Mouse (Mus musculus): ENCODE data around the gene Eef2kmt. TPM values are rescaled to one million over a fixed set of nuclear protein-coding genes. Genes with fewer than 3 reads are reported as not detected.
"Not testable (repeated sequence)": the region's sequence is repeated elsewhere in the genome, so short reads cannot be mapped to it uniquely, and the experiment has no call there.

The Eef2kmt gene
- total RNA-seq, 2 experiments from 2014 or later = 3.5 to 5.0 TPM

GRCm38 (mm10) chr16:5226534-5226933 lies 29.2 kb downstream of the Eef2kmt start:
- DNase-seq (ENCODE audit: low spot score in 2 of 2) = not testable (repeated sequence)

- no peak for DNase-seq (ENCODE audit: low spot score in 2 of 2)
Measured at GRCm38 (mm10) chr16:5222140-5222539, 33.6 kb downstream of the Eef2kmt start, which contains the start of gene AU021092. AU021092 (minus strand) TSS chr16:5222299.

- no peak for DNase-seq (ENCODE audit: low spot score in 2 of 2)
Measured at GRCm38 (mm10) chr16:5221403-5221802, 34.4 kb downstream of the Eef2kmt start.

- no peak for DNase-seq (ENCODE audit: low spot score in 2 of 2)
Measured at GRCm38 (mm10) chr16:5217341-5218133, 38.2 kb downstream of the Eef2kmt start.

GRCm38 (mm10) chr16:5216686-5217085 lies 39.1 kb downstream of the Eef2kmt start:
- DNase-seq (ENCODE audit: low spot score in 2 of 2) = no peak

GRCm38 (mm10) chr16:5214126-5214525 lies 41.7 kb downstream of the Eef2kmt start:
- DNase-seq (ENCODE audit: low spot score in 2 of 2) = no peak

- no peak for DNase-seq (ENCODE audit: low spot score in 2 of 2)
Measured at GRCm38 (mm10) chr16:5212150-5212549, 43.6 kb downstream of the Eef2kmt start.

- no peak for DNase-seq (ENCODE audit: low spot score in 2 of 2)
Measured at GRCm38 (mm10) chr16:5210365-5210764, 45.4 kb downstream of the Eef2kmt start.

- no peak for DNase-seq (ENCODE audit: low spot score in 2 of 2)
Measured at GRCm38 (mm10) chr16:5206051-5206450, 49.7 kb downstream of the Eef2kmt start.

GRCm38 (mm10) chr16:5205431-5205970 lies 50.3 kb downstream of the Eef2kmt start:
- DNase-seq (ENCODE audit: low spot score in 2 of 2) = no peak

GRCm38 (mm10) chr16:5203668-5204433 lies 51.9 kb downstream of the Eef2kmt start, which contains the start of gene Nagpa:
Nagpa (minus strand) TSS chr16:5204012.
- DNase-seq (ENCODE audit: low spot score in 2 of 2) = peak; percentile 78 to 81

- peak in 1 of 2 experiments; percentile 23 for DNase-seq (ENCODE audit: low spot score in 2 of 2)
Measured at GRCm38 (mm10) chr16:5203200-5203599, 52.6 kb downstream of the Eef2kmt start.

GRCm38 (mm10) chr16:5202681-5203080 lies 53.1 kb downstream of the Eef2kmt start:
- DNase-seq (ENCODE audit: low spot score in 2 of 2) = peak; percentile 51 to 65

GRCm38 (mm10) chr16:5195080-5195479 lies 60.7 kb downstream of the Eef2kmt start:
- peak; percentile 59 to 66 for DNase-seq (ENCODE audit: low spot score in 2 of 2)

Small RNAs within 50 kb of the gene (microRNA-seq; reads per million reads assigned to microRNA genes)
- gene Gm23689 (0 reads per million in 2 experiments), gene Gm26095 (0 reads per million in 2 experiments), gene Mir6364 (0 reads per million in 2 experiments)

Other genes with a start within 250 kb of the Eef2kmt start
- gene Smim22, start 248.7 kb downstream of the Eef2kmt start, total RNA-seq (2021) = not detected
- 100 to 1,000 TPM; 202 to 206 TPM for gene Rogdi, start 242.4 kb downstream of the Eef2kmt start, total RNA-seq (2021)
- 100 to 1,000 TPM; 129 to 132 TPM for gene Glyr1, start 206.1 kb downstream of the Eef2kmt start, total RNA-seq (2021)
- gene Ubn1, start 205.9 kb downstream of the Eef2kmt start, total RNA-seq (2021) = 10 to 100 TPM; 34.1 to 36.5 TPM
- under 1 TPM; 0.51 to 0.91 TPM for gene Ppl, start 123.6 kb downstream of the Eef2kmt start, total RNA-seq (2021)
- gene Sec14l5, start 108.9 kb downstream of the Eef2kmt start, total RNA-seq (2021) = under 1 TPM; 0.29 to 0.89 TPM
- 1 to 10 TPM; 7.7 to 9.2 TPM for gene Nagpa, start 52.0 kb downstream of the Eef2kmt start, total RNA-seq (2021)
- 10 to 100 TPM; 12.1 to 13.6 TPM for gene AU021092, start 33.7 kb downstream of the Eef2kmt start, total RNA-seq (2021)
- 10 to 100 TPM; 29.7 to 32.3 TPM for gene Alg1, start 22.4 kb downstream of the Eef2kmt start, total RNA-seq (2021)

Data from layer of hippocampus, postnatal 10 days (tissue).